Mouse (Mus musculus) erythroblast, embryonic 14.5 days (primary cell): ENCODE measurements around the gene 2410015M20Rik. TPM values are rescaled to one million over a fixed set of nuclear protein-coding genes. Genes with fewer than 3 reads are reported as not detected.

Experiments
- H3K27me3 ChIP-seq: 2 replicates; pipeline ENCODE4 v1.6.1; 2012; ENCODE audit warnings: inconsistent platforms; ENCODE audit not compliant: control insufficient read depth
- H3K36me3 ChIP-seq: 2 replicates; pipeline ENCODE4 v1.6.1; 2012; ENCODE audit warnings: mild to moderate bottlenecking, inconsistent platforms; ENCODE audit not compliant: control insufficient read depth
- H3K4me1 ChIP-seq: 2 replicates; pipeline ENCODE4 v1.6.1; 2012; ENCODE audit warnings: inconsistent platforms; ENCODE audit not compliant: control insufficient read depth
- H3K4me3 ChIP-seq: replicated peaks from 2 replicates; pipeline ENCODE3; 2012; ENCODE audit warnings: moderate library complexity, mild to moderate bottlenecking, inconsistent platforms
- H3K9me3 ChIP-seq: 2 replicates; pipeline ENCODE4 v1.6.1; 2012; ENCODE audit warnings: low read length, inconsistent platforms, mixed read lengths; ENCODE audit not compliant: control insufficient read depth
- GATA1 ChIP-seq: IDR thresholded peaks from 2 replicates; pipeline ENCODE4 v1.6.1; 2012; ENCODE audit warnings: low read length, inconsistent platforms, mixed read lengths
- TAL1 ChIP-seq: IDR thresholded peaks from 3 replicates; pipeline ENCODE4 v1.6.1; 2012; ENCODE audit warnings: low read length, inconsistent platforms, mixed read lengths
- polyA plus RNA-seq: library from polyadenylated mRNA; stranded (reverse); fragments of >175 nt; gene quantifications from 2 replicates; pipeline ENCODE4 v1.2.3, GENCODE M21; 2012

The 2410015M20Rik gene
- polyA plus RNA-seq, 1 experiment, result 21.4 TPM

GRCm38 (mm10) chr17:56561866-56562265 is 47.7 kb downstream of the 2410015M20Rik start:
- no peak for TF ChIP-seq TAL1
- TF ChIP-seq GATA1, result no peak
- no peak overlapping the region for H3K4me3 ChIP-seq

GRCm38 (mm10) chr17:56560131-56560530 is 49.4 kb downstream of the 2410015M20Rik start:
- Histone ChIP-seq H3K36me3 (peaks cover 48% of the 10 kb centered on the region), H3K27me3 (no peaks in the 10 kb centered on the region), H3K4me3 (no peak overlapping the region), H3K4me1 (no peaks in the 10 kb centered on the region; the same call in 1 of the 2 replicates), H3K9me3 (no peaks in the 10 kb centered on the region)
- TF ChIP-seq GATA1, result no peak
- TF ChIP-seq TAL1, result no peak

More at GRCm38 (mm10) chr17:56561866-56562265, 47.7 kb downstream of the 2410015M20Rik start:
- Histone ChIP-seq H3K36me3 (peaks cover 66% of the 10 kb centered on the region), H3K9me3 (no peaks in the 10 kb centered on the region), H3K27me3 (no peaks in the 10 kb centered on the region), H3K4me1 (no peaks in the 10 kb centered on the region; the same call in 1 of the 2 replicates)

- no peak overlapping the region for H3K4me3 ChIP-seq
- peaks cover 41% of the 10 kb centered on the region for H3K36me3 ChIP-seq
These were observed 50.2 kb downstream of the 2410015M20Rik start for GRCm38 (mm10) chr17:56559386-56559785.

GRCm38 (mm10) chr17:56558448-56558847 is 51.1 kb downstream of the 2410015M20Rik start:
- peaks cover 2% of the 10 kb centered on the region; the same call in 1 of the 2 replicates for H3K27me3 ChIP-seq
- TF ChIP-seq TAL1 (no peak), GATA1 (no peak)
- H3K4me3 ChIP-seq, result no peak overlapping the region
- no peaks in the 10 kb centered on the region for H3K9me3 ChIP-seq
- H3K36me3 ChIP-seq, result peaks cover 32% of the 10 kb centered on the region
- peaks cover 2% of the 10 kb centered on the region; the same call in 1 of the 2 replicates for H3K4me1 ChIP-seq

More at GRCm38 (mm10) chr17:56559386-56559785, 50.2 kb downstream of the 2410015M20Rik start:
- H3K4me1 ChIP-seq, result no peaks in the 10 kb centered on the region; the same call in 1 of the 2 replicates
- TF ChIP-seq TAL1 (no peak), GATA1 (no peak)
- no peaks in the 10 kb centered on the region for H3K9me3 ChIP-seq
- no peaks in the 10 kb centered on the region for H3K27me3 ChIP-seq

Other genes starting within 250 kb of the 2410015M20Rik start
- gene Ptprs, start 133.3 kb downstream of the 2410015M20Rik start, polyA plus RNA-seq, result 0.33 and 0.44 TPM in 2 replicates
- gene Znrf4, start 97.3 kb downstream of the 2410015M20Rik start, polyA plus RNA-seq, result not detected in 2 replicates
- gene Gm20219, start 55.4 kb downstream of the 2410015M20Rik start, polyA plus RNA-seq, result 0.04 and 0.10 TPM in 2 replicates
- 26.3 and 27.6 TPM in 2 replicates for gene Safb2, start 25.2 kb downstream of the 2410015M20Rik start, polyA plus RNA-seq
- gene Safb, start 24.9 kb downstream of the 2410015M20Rik start, polyA plus RNA-seq, result 27.9 and 29.6 TPM in 2 replicates
- gene Rpl36, start 3.6 kb upstream of the 2410015M20Rik start, polyA plus RNA-seq, result 810 and 1,011 TPM in 2 replicates
- gene Lonp1, start 17.1 kb upstream of the 2410015M20Rik start, polyA plus RNA-seq, result 6.7 TPM in 2 replicates
- not detected in 2 replicates for gene Catsperd, start 18.4 kb upstream of the 2410015M20Rik start, polyA plus RNA-seq
- 16.4 and 17.4 TPM in 2 replicates for gene Ranbp3, start 63.5 kb upstream of the 2410015M20Rik start, polyA plus RNA-seq
- 70.5 and 83.1 TPM in 2 replicates for gene Ndufa11, start 108.0 kb upstream of the 2410015M20Rik start, polyA plus RNA-seq
- gene Vmac, start 108.3 kb upstream of the 2410015M20Rik start, polyA plus RNA-seq, result 0.22 and 0.55 TPM in 2 replicates
- 1.4 and 2.2 TPM in 2 replicates for gene Nrtn, start 147.8 kb upstream of the 2410015M20Rik start, polyA plus RNA-seq
- 2.7 and 3.2 TPM in 2 replicates for gene Dus3l, start 155.0 kb upstream of the 2410015M20Rik start, polyA plus RNA-seq
- gene Prr22, start 160.5 kb upstream of the 2410015M20Rik start, polyA plus RNA-seq, result 0.66 and 0.78 TPM in 2 replicates
- 26.9 and 29.2 TPM in 2 replicates for gene Rfx2, start 221.2 kb upstream of the 2410015M20Rik start, polyA plus RNA-seq